Comparison of ENCODE assay signal across 8 mouse cellular contexts in genomic region chr6:93716686-93717625, GRCm38 (mm10).
A peak's percentile ranks its signal among the peaks of the same experiment; 100 is the strongest.
DNase-seq lines count a peak whose midpoint lies in the region; ATAC-seq and TF ChIP-seq lines count a peak whose summit lies in the region.

No protein-coding gene starts in this region.

- WGBS in embryonic facial prominence, embryonic 10.5 days: 4% methylated on average over 24 of the region's 24 CpGs
- 9% methylated on average over 24 of the region's 24 CpGs for WGBS in hindbrain, postnatal 0 days
- 9% methylated on average over 24 of the region's 24 CpGs for WGBS in neural tube, embryonic 14.5 days

- H3K36me3 ChIP-seq in embryonic facial prominence, embryonic 10.5 days (replicated peaks): no peaks in the 10 kb centered on the region
- H3K36me3 ChIP-seq in hindbrain, postnatal 0 days (ENCODE audit: insufficient read depth, low read length): no peaks in the 10 kb centered on the region
- H3K36me3 ChIP-seq in neural tube, embryonic 14.5 days (ENCODE audit: control insufficient read depth, insufficient read depth, low read length): no peaks in the 10 kb centered on the region

- peaks cover 39% of the 10 kb centered on the region for H3K27me3 ChIP-seq in embryonic facial prominence, embryonic 10.5 days (replicated peaks; ENCODE audit: low read depth, poor library complexity, severe bottlenecking)
- 0 out of 2 replicates have a peak, but pooled peaks cover 3% of the 10 kb centered on the region for H3K27me3 ChIP-seq in hindbrain, postnatal 0 days (ENCODE audit: insufficient read depth, low read length)
- H3K27me3 ChIP-seq in neural tube, embryonic 14.5 days (ENCODE audit: control insufficient read depth, insufficient read depth, low read length): no peaks in the 10 kb centered on the region

- TF ChIP-seq CTCF in hindbrain, postnatal 0 days (IDR thresholded peaks at IDR 0.05; ENCODE audit: low read depth): no peak

- no peak overlapping the region for H3K27ac ChIP-seq in embryonic facial prominence, embryonic 10.5 days (replicated peaks)
- H3K27ac ChIP-seq in hindbrain, postnatal 0 days: peak overlapping the region; percentile 62
- H3K27ac ChIP-seq in neural tube, embryonic 14.5 days (ENCODE audit: low read depth, low read length): peak overlapping the region; percentile 29; the same call in 1 of the 2 replicates

- no peaks in the 10 kb centered on the region for H3K9me3 ChIP-seq in embryonic facial prominence, embryonic 10.5 days
- no peaks in the 10 kb centered on the region for H3K9me3 ChIP-seq in hindbrain, postnatal 0 days (ENCODE audit: low read length)
- H3K9me3 ChIP-seq in neural tube, embryonic 14.5 days (ENCODE audit: control insufficient read depth, low read length): no peaks in the 10 kb centered on the region

- H3K4me3 ChIP-seq in embryonic facial prominence, embryonic 10.5 days: peak overlapping the region; percentile 45
- H3K4me3 ChIP-seq in hindbrain, postnatal 0 days (ENCODE audit: low read length): peak overlapping the region; percentile 38
- peak overlapping the region; percentile 21 for H3K4me3 ChIP-seq in neural tube, embryonic 14.5 days (ENCODE audit: low read depth, low read length)

- intact Hi-C loops in left cerebral cortex, postnatal 4 days (cut with DNase I): no loop called here

- H3K4me1 ChIP-seq in embryonic facial prominence, embryonic 10.5 days: peaks cover 44% of the 10 kb centered on the region
- peaks cover 14% of the 10 kb centered on the region; the same call in 1 of the 2 replicates for H3K4me1 ChIP-seq in hindbrain, postnatal 0 days (ENCODE audit: insufficient read depth, low read length)
- H3K4me1 ChIP-seq in neural tube, embryonic 14.5 days (ENCODE audit: control insufficient read depth, insufficient read depth, low read length): peaks cover 26% of the 10 kb centered on the region

- peak; percentile 61 for ATAC-seq in hindbrain, postnatal 0 days
- ATAC-seq in neural tube, embryonic 14.5 days (ENCODE audit: low read depth): no peak
- no peak for ATAC-seq in megakaryocyte-erythroid progenitor cell, adult 5-6 weeks (replicated peaks; ENCODE audit: low FRiP score, low TSS enrichment, poor library complexity, severe bottlenecking)

- peak overlapping the region; percentile 44 for H3K9ac ChIP-seq in hindbrain, postnatal 0 days (replicated peaks; ENCODE audit: low read length)
- no peak overlapping the region for H3K9ac ChIP-seq in neural tube, embryonic 14.5 days (replicated peaks; ENCODE audit: low read depth, low read length)

- DNase-seq in layer of hippocampus, adult 9-11 months: peak; percentile 25
- no peak for DNase-seq in layer of hippocampus, adult 9-10 months (ENCODE audit: low spot score)
- DNase-seq in embryonic facial prominence, embryonic 10.5 days (ENCODE audit: low spot score): peak; percentile 18
- DNase-seq in hindbrain, postnatal 0 days (ENCODE audit: low spot score): peak; percentile 50
- no peak for DNase-seq in left cerebral cortex, postnatal 4 days
- no peak for DNase-seq in natural killer cell, adult 2 months (ENCODE audit: low spot score in 2 of 2)

- H3K4me2 ChIP-seq in hindbrain, postnatal 0 days (ENCODE audit: low read depth, low read length): peak overlapping the region; percentile 67
- peak overlapping the region; percentile 49 for H3K4me2 ChIP-seq in neural tube, embryonic 14.5 days (ENCODE audit: low read depth, low read length)

Comparison
In these comparisons a context has a peak if more than half of its experiments do, and no peak if none do; other contexts are left out.
1. DNase-seq: peak in layer of hippocampus, adult 9-11 months (single experiment), embryonic facial prominence, embryonic 10.5 days (single experiment) and hindbrain, postnatal 0 days (single experiment); none in layer of hippocampus, adult 9-10 months (single experiment), left cerebral cortex, postnatal 4 days (single experiment) and natural killer cell, adult 2 months (0 of 2).
2. Peak in every context shown above with its lines, with median percentiles within 50 percentile points of each other: H3K4me3 ChIP-seq.